Mouse (Mus musculus) adrenal gland, postnatal 25 days (tissue): ENCODE measurements around the gene Selenbp2. TPM values are rescaled to one million over a fixed set of nuclear protein-coding genes. Genes with fewer than 3 reads are reported as not detected.
"Not testable (repeated sequence)": the region's sequence is repeated elsewhere in the genome, so short reads cannot be mapped to it uniquely, and the experiment has no call there.

Experiments
- DNase-seq: peaks from one replicate; pipeline ENCODE4 v3.0.0; 2021; ENCODE audit warnings: mixed read lengths
- total RNA-seq: library from RNA; stranded (reverse); gene quantifications from 2 replicates; pipeline ENCODE4 v1.2.3, GENCODE M21; 2021

Gene Selenbp2
- total RNA-seq, 1 experiment from 2014 or later, result 6.5 TPM

- DNase-seq, result no peak
These were observed 2.6 kb upstream of the Selenbp2 start for GRCm38 (mm10) chr3:94690616-94691247.

DNA sequence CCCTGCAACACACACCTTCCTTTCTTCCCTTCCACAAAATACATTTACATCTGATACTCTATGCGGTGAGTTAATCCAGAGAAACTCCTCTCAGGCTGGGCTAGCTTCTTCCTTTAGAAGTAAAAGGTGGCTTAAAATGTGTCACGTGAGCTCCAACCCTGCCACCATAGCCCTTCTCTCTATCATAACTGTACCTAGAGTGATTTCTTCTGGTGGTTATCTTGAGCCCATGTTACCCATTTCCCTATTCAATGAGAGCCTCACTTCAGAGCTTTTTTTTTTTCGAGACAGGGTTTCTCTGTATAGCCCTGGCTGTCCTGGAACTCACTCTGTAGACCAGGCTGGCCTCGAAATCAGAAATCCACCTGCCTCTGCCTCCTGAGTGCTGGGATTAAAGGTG lies 1.7 kb upstream of the Selenbp2 start:
- DNase-seq, result not testable (repeated sequence)

GRCm38 (mm10) chr3:94693874-94694273 lies 518 bp downstream of the Selenbp2 start:
- DNase-seq, result not testable (repeated sequence)

GRCm38 (mm10) chr3:94695591-94695990 lies 2.2 kb downstream of the Selenbp2 start:
- DNase-seq, result not testable (repeated sequence)

GRCm38 (mm10) chr3:94696257-94696656 lies 2.9 kb downstream of the Selenbp2 start:
- not testable (repeated sequence) for DNase-seq

DNA sequence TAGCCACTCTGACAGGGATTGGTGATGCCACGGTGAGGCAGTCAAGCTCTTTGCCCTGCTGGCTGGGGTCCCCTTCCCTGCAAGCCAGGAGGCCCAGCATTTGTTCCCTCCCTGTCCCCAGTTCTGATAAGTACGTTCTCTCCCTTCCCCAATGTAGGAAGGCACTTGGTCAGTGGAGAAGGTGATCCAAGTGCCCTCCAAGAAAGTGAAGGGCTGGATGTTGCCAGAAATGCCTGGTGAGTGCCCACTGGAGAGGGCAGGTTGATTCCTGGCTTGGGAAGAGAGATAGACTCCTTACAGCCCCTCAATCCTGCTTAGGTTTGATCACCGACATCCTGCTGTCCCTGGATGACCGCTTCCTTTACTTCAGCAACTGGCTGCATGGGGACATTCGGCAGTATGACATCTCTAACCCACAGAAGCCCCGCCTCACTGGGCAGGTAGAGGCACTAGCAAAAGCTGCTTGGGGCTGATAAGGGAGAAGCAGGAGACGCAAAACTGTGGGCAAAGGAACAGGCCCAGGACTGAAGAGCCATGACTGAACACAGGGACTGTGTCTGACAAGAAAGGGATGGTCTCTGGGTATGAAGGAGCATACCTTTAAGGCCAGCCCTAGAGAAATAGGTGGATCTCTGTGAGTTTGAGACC lies 8.9 kb downstream of the Selenbp2 start:
- not testable (repeated sequence) for DNase-seq

DNA sequence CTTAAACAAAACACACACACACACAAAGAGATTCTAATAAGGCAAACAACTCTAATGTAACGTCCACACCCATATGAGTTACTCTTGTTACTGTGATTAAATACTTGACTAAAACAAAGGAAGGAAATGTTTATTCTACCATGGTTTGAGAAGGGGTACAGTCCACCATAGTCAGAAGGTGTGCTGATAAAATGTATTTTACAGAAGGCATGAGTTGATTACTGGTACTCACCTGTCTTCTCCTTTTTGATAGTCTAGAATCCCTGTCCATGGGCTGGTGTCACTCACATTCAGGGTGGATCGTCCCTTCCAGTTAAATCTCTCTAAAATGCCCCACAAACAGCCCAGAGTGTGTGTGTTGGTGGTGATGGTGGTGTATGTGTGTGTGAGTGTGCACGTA lies 9.5 kb downstream of the Selenbp2 start:
- no peak for DNase-seq

GRCm38 (mm10) chr3:94703364-94703763 lies 10.0 kb downstream of the Selenbp2 start:
- not testable (repeated sequence) for DNase-seq

DNA sequence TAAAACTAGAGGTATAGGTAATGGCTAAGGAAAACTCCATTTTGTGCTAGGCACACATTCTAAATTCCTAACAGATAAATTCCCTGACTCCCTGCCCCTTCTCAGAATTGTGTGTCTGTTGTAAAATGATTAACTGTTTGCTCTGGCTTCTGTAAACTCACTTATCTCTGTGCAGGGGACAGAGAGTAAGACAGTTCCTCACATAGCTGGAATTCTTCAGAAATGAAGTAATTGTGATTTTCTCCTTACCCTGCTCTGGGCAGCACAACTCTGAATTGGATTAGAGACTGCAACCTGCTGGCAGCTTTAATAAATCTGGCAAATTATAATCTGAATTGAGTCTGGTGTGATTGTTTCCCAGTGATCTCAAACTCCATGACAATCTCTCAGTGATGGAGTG lies 17.2 kb downstream of the Selenbp2 start:
- DNase-seq, result not testable (repeated sequence)

GRCm38 (mm10) chr3:94713424-94713823 lies 20.1 kb downstream of the Selenbp2 start:
- DNase-seq, result not testable (repeated sequence)

DNA sequence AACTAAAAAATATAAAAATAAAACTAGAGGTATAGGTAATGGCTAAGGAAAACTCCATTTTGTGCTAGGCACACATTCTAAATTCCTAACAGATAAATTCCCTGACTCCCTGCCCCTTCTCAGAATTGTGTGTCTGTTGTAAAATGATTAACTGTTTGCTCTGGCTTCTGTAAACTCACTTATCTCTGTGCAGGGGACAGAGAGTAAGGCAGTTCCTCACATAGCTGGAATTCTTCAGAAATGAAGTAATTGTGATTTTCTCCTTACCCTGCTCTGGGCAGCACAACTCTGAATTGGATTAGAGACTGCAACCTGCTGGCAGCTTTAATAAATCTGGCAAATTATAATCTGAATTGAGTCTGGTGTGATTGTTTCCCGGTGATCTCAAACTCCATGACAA lies 24.9 kb downstream of the Selenbp2 start:
- not testable (repeated sequence) for DNase-seq

DNA sequence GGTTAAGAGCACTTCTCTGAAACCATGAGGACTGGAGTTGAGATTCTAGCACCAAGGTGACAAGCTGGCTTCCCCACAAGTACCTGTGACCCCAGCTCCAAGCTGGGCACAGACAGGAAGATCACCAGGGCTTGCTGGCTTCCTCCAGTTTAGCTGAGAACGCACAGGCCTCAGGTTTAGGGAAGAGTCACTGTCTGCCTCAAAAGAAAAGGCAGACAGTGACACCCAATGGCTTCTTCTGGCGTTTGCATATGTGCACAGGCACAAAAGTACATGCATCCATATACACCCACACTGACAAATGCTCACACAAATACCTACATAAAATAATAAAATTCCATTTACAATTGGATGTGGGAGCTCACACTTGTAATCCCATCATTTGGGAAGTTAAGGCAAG lies 30.3 kb downstream of the Selenbp2 start:
- not testable (repeated sequence) for DNase-seq

- no peak for DNase-seq
These were observed 52.3 kb downstream of the Selenbp2 start for GRCm38 (mm10) chr3:94745691-94746090.

Other genes with a start within 250 kb of the Selenbp2 start
- not detected in 2 replicates for gene Oaz3, start 249.6 kb upstream of the Selenbp2 start, total RNA-seq
- gene Celf3, start 215.3 kb upstream of the Selenbp2 start, total RNA-seq, result 17.7 and 28.0 TPM in 2 replicates
- 2.2 and 4.0 TPM in 2 replicates for gene Riiad1, start 213.2 kb upstream of the Selenbp2 start, total RNA-seq
- 38.0 and 46.1 TPM in 2 replicates for gene Snx27, start 110.8 kb upstream of the Selenbp2 start, total RNA-seq
- not detected in 2 replicates for gene Gm10972, start 50.4 kb upstream of the Selenbp2 start, total RNA-seq
- gene Tuft1, start 34.7 kb upstream of the Selenbp2 start, total RNA-seq, result 11.6 and 12.6 TPM in 2 replicates
- gene Cgn, start 92.9 kb downstream of the Selenbp2 start, total RNA-seq, result 1.0 and 1.3 TPM in 2 replicates
- gene Pogz, start 144.0 kb downstream of the Selenbp2 start, total RNA-seq, result 41.9 and 46.1 TPM in 2 replicates
- gene Psmb4, start 193.4 kb downstream of the Selenbp2 start, total RNA-seq, result 312 and 325 TPM in 2 replicates
- 59.0 and 88.0 TPM in 2 replicates for gene Selenbp1, start 239.5 kb downstream of the Selenbp2 start, total RNA-seq